Mouse (Mus musculus): Measurements from ENCODE around the gene Arl10. TPM values are rescaled to one million over a fixed set of nuclear protein-coding genes. Genes with fewer than 3 reads are reported as not detected.

Gene Arl10
- 161 and 171 TPM in 2 replicates for total RNA-seq (2014; rRNA removed)
- 79.2 and 80.2 TPM in 2 replicates for polyA plus RNA-seq (2015; fragmentation: Nextera tagmentation; extraction: Ambion mirVana)

- H3K9me3 ChIP-seq (ENCODE audit: low read length) = no peaks in the 10 kb centered on the region
- peak; percentile 43 for TF ChIP-seq CTCF (IDR thresholded peaks at IDR 0.05)
- DNase-seq (ENCODE audit: low spot score) = peak; percentile 84
Observed at GRCm38 (mm10) chr13:54574854-54575481, at the start of gene Arl10. Gene Arl10 (plus strand): TSS chr13:54575015.

GRCm38 (mm10) chr13:54527140-54527539, 47.7 kb upstream of the Arl10 start:
- Histone ChIP-seq H3K4me2 (ENCODE audit: low read depth, low read length, poor library complexity, severe bottlenecking) (no peak overlapping the region), H3K4me3 (ENCODE audit: low read depth, low read length) (no peak overlapping the region), H3K27me3 (ENCODE audit: insufficient read depth, low read length) (no peaks in the 10 kb centered on the region), H3K9me3 (ENCODE audit: low read length) (no peaks in the 10 kb centered on the region), H3K4me1 (ENCODE audit: insufficient read depth, low read length) (no peaks in the 10 kb centered on the region), H3K36me3 (ENCODE audit: insufficient read depth, low read length) (peaks cover 48% of the 10 kb centered on the region), H3K27ac (ENCODE audit: low read depth, low read length) (no peak overlapping the region), H3K9ac (replicated peaks; ENCODE audit: low read length, poor library complexity, severe bottlenecking) (no peak overlapping the region)
- no peak for ATAC-seq (ENCODE audit: low FRiP score)
- no peak for TF ChIP-seq CTCF (IDR thresholded peaks at IDR 0.05)
- DNase-seq (ENCODE audit: low spot score) = no peak
- 90% methylated on average over 6 of the region's 6 CpGs for WGBS

More at GRCm38 (mm10) chr13:54574854-54575481, at the start of gene Arl10:
- peak within 1 kb of the TSS; percentile 89 for H3K4me3 ChIP-seq (ENCODE audit: low read depth, low read length)
- peak within 1 kb of the TSS; percentile 90 for H3K4me2 ChIP-seq (ENCODE audit: low read depth, low read length, poor library complexity, severe bottlenecking)
- H3K27ac ChIP-seq (ENCODE audit: low read depth, low read length) = peak within 1 kb of the TSS; percentile 77
- under 1% methylated on average over 55 of the region's 55 CpGs for WGBS
- H3K4me1 ChIP-seq (ENCODE audit: insufficient read depth, low read length) = peaks cover 8% of the 10 kb centered on the region; the same call in 1 of the 2 replicates
- peak; percentile 90 for ATAC-seq (ENCODE audit: low FRiP score)
- peak within 1 kb of the TSS; percentile 91 for H3K9ac ChIP-seq (replicated peaks; ENCODE audit: low read length, poor library complexity, severe bottlenecking)
- H3K27me3 ChIP-seq (ENCODE audit: insufficient read depth, low read length) = no peaks in the 10 kb centered on the region
- H3K36me3 ChIP-seq (ENCODE audit: insufficient read depth, low read length) = peaks cover 21% of the 10 kb centered on the region

GRCm38 (mm10) chr13:54532134-54532533, 42.7 kb upstream of the Arl10 start:
- H3K27ac ChIP-seq (ENCODE audit: low read depth, low read length) = no peak overlapping the region
- no peak for TF ChIP-seq CTCF (IDR thresholded peaks at IDR 0.05)
- H3K4me2 ChIP-seq (ENCODE audit: low read depth, low read length, poor library complexity, severe bottlenecking) = no peak overlapping the region
- H3K4me3 ChIP-seq (ENCODE audit: low read depth, low read length) = no peak overlapping the region
- ATAC-seq (ENCODE audit: low FRiP score) = no peak
- no peak for DNase-seq (ENCODE audit: low spot score)
- no peak overlapping the region for H3K9ac ChIP-seq (replicated peaks; ENCODE audit: low read length, poor library complexity, severe bottlenecking)
- H3K36me3 ChIP-seq (ENCODE audit: insufficient read depth, low read length) = peaks cover 35% of the 10 kb centered on the region
- no peaks in the 10 kb centered on the region for H3K27me3 ChIP-seq (ENCODE audit: insufficient read depth, low read length)
- H3K4me1 ChIP-seq (ENCODE audit: insufficient read depth, low read length) = no peaks in the 10 kb centered on the region
- H3K9me3 ChIP-seq (ENCODE audit: low read length) = no peaks in the 10 kb centered on the region

- Histone ChIP-seq H3K4me2 (ENCODE audit: low read depth, low read length, poor library complexity, severe bottlenecking) (no peak overlapping the region), H3K36me3 (ENCODE audit: insufficient read depth, low read length) (peaks cover 35% of the 10 kb centered on the region), H3K4me3 (ENCODE audit: low read depth, low read length) (no peak overlapping the region), H3K9ac (replicated peaks; ENCODE audit: low read length, poor library complexity, severe bottlenecking) (no peak overlapping the region), H3K27ac (ENCODE audit: low read depth, low read length) (no peak overlapping the region), H3K4me1 (ENCODE audit: insufficient read depth, low read length) (no peaks in the 10 kb centered on the region), H3K9me3 (ENCODE audit: low read length) (no peaks in the 10 kb centered on the region), H3K27me3 (ENCODE audit: insufficient read depth, low read length) (no peaks in the 10 kb centered on the region)
- ATAC-seq (ENCODE audit: low FRiP score) = no peak
- no peak for DNase-seq (ENCODE audit: low spot score)
- no peak for TF ChIP-seq CTCF (IDR thresholded peaks at IDR 0.05)
- WGBS = 77% methylated on average over 7 of the region's 7 CpGs
Observed at GRCm38 (mm10) chr13:54548036-54548435, 26.8 kb upstream of the Arl10 start.

GRCm38 (mm10) chr13:54556176-54556575, 18.6 kb upstream of the Arl10 start:
- Histone ChIP-seq H3K9me3 (ENCODE audit: low read length) (no peaks in the 10 kb centered on the region), H3K27me3 (ENCODE audit: insufficient read depth, low read length) (no peaks in the 10 kb centered on the region), H3K4me2 (ENCODE audit: low read depth, low read length, poor library complexity, severe bottlenecking) (no peak overlapping the region), H3K4me3 (ENCODE audit: low read depth, low read length) (no peak overlapping the region), H3K4me1 (ENCODE audit: insufficient read depth, low read length) (no peaks in the 10 kb centered on the region), H3K9ac (replicated peaks; ENCODE audit: low read length, poor library complexity, severe bottlenecking) (no peak overlapping the region), H3K36me3 (ENCODE audit: insufficient read depth, low read length) (peaks cover 70% of the 10 kb centered on the region), H3K27ac (ENCODE audit: low read depth, low read length) (no peak overlapping the region)
- no peak for DNase-seq (ENCODE audit: low spot score)
- WGBS = 97% methylated on average over 9 of the region's 9 CpGs
- no peak for TF ChIP-seq CTCF (IDR thresholded peaks at IDR 0.05)
- no peak for ATAC-seq (ENCODE audit: low FRiP score)

- 86% methylated on average over 3 of the region's 3 CpGs for WGBS
- no peak for TF ChIP-seq CTCF (IDR thresholded peaks at IDR 0.05)
- Histone ChIP-seq H3K36me3 (ENCODE audit: insufficient read depth, low read length) (peaks cover 66% of the 10 kb centered on the region), H3K27me3 (ENCODE audit: insufficient read depth, low read length) (no peaks in the 10 kb centered on the region), H3K4me3 (ENCODE audit: low read depth, low read length) (no peak overlapping the region), H3K9me3 (ENCODE audit: low read length) (no peaks in the 10 kb centered on the region), H3K4me2 (ENCODE audit: low read depth, low read length, poor library complexity, severe bottlenecking) (no peak overlapping the region), H3K9ac (replicated peaks; ENCODE audit: low read length, poor library complexity, severe bottlenecking) (no peak overlapping the region), H3K4me1 (ENCODE audit: insufficient read depth, low read length) (no peaks in the 10 kb centered on the region), H3K27ac (ENCODE audit: low read depth, low read length) (no peak overlapping the region)
- DNase-seq (ENCODE audit: low spot score) (peak; percentile 32), ATAC-seq (ENCODE audit: low FRiP score) (no peak)
Observed at GRCm38 (mm10) chr13:54556796-54557195, 18.0 kb upstream of the Arl10 start.

Data from midbrain, postnatal 0 days (tissue).